ENCODE assay signal across 8 mouse cellular contexts in genomic region chr17:94834446-94835117, GRCm38 (mm10).
DNase-seq lines count a peak whose midpoint lies in the region; ATAC-seq lines count a peak whose summit lies in the region.

No protein-coding gene starts in this region.

- DNase-seq in NIH3T3 (ENCODE audit: low read depth): peak; percentile 89
- DNase-seq in cerebellum, postnatal 10 days: peak; percentile 85 to 86
- peak; percentile 77 to 79 for DNase-seq in frontal cortex, postnatal 10 days (ENCODE audit: low spot score in 2 of 2)
- DNase-seq in layer of hippocampus, postnatal 14 days (ENCODE audit: low spot score in 2 of 2): peak; percentile 81 to 86
- DNase-seq in lung, postnatal 14 days: peak; percentile 75
- peak; percentile 68 for DNase-seq in retina, adult 2 months (ENCODE audit: low read depth, low spot score)
- DNase-seq in thymus, postnatal 36 days: peak; percentile 74 to 81

- H3K4me3 ChIP-seq in hindbrain, embryonic 12.5 days: peak overlapping the region; percentile 60

- 1% methylated on average over 20 of the region's 20 CpGs for WGBS in hindbrain, embryonic 12.5 days

- peak overlapping the region; percentile 85 for H3K27ac ChIP-seq in hindbrain, embryonic 12.5 days

- H3K4me1 ChIP-seq in hindbrain, embryonic 12.5 days: peaks cover 10% of the 10 kb centered on the region; the same call in 1 of the 2 replicates

- ATAC-seq in hindbrain, embryonic 12.5 days (ENCODE audit: low FRiP score): peak; percentile 98

- peak overlapping the region; percentile 73 for H3K9ac ChIP-seq in hindbrain, embryonic 12.5 days

- H3K27me3 ChIP-seq in hindbrain, embryonic 12.5 days: no peaks in the 10 kb centered on the region

- peaks cover 5% of the 10 kb centered on the region; the same call in 1 of the 2 replicates for H3K36me3 ChIP-seq in hindbrain, embryonic 12.5 days

- H3K4me2 ChIP-seq in hindbrain, embryonic 12.5 days (replicated peaks): peak overlapping the region; percentile 69

- H3K9me3 ChIP-seq in hindbrain, embryonic 12.5 days (replicated peaks): peaks cover 3% of the 10 kb centered on the region; the same call in 1 of the 2 replicates

Comparison
In these comparisons a context has a peak if more than half of its experiments do, and no peak if none do; other contexts are left out.
1. Peak in every context shown above with its lines: DNase-seq, ATAC-seq, H3K4me3 ChIP-seq and H3K27ac ChIP-seq.